ENCODE assay signal across 10 mouse cellular contexts in genomic region chr15:64446411-64447072, GRCm38 (mm10).
DNase-seq lines count a peak whose midpoint lies in the region; ATAC-seq and TF ChIP-seq lines count a peak whose summit lies in the region.
"Had no signal": no experiment of that assay in that cellular context is flagged by ENCODE, and none has a peak within 500 bp of the region (broad histone marks: within the 10 kb centered on the region; RNA-seq: fewer than 3 reads in every experiment).

No protein-coding gene starts in this region.

- intact Hi-C loops in left cerebral cortex, postnatal 10 days (cut with DNase I), result no loop called here

- no peak overlapping the region for H3K4me2 ChIP-seq in forebrain, embryonic 13.5 days
- H3K4me2 ChIP-seq in neural tube, embryonic 14.5 days (ENCODE audit: low read depth, low read length), result no peak overlapping the region
- no peak overlapping the region for H3K4me2 ChIP-seq in stomach, postnatal 0 days (replicated peaks; ENCODE audit: low read depth)

- no peak for TF ChIP-seq EP300 in stomach, postnatal 0 days (optimal IDR thresholded peaks at IDR 0.05)

- peaks cover 40% of the 10 kb centered on the region for H3K4me1 ChIP-seq in forebrain, embryonic 13.5 days
- H3K4me1 ChIP-seq in forebrain, embryonic 10.5 days, result no peaks in the 10 kb centered on the region
- no peaks in the 10 kb centered on the region for H3K4me1 ChIP-seq in neural tube, embryonic 14.5 days (ENCODE audit: control insufficient read depth, insufficient read depth, low read length)
- no peaks in the 10 kb centered on the region for H3K4me1 ChIP-seq in stomach, postnatal 0 days (replicated peaks; ENCODE audit: control insufficient read depth, insufficient read depth)

- no peak for DNase-seq in forebrain, embryonic 10.5 days (ENCODE audit: extremely low spot score, low spot score)
- no peak for DNase-seq in neural tube, embryonic 10.5 days (ENCODE audit: extremely low spot score, low spot score)
- peak; percentile 18 to 32 for DNase-seq in left cerebral cortex, postnatal 10 days (ENCODE audit: extremely low spot score in 1 of 2, low spot score in 2 of 2)
- no peak for DNase-seq in stomach, postnatal 0 days (ENCODE audit: low spot score)
- no peak for DNase-seq in ovary, postnatal 14 days (ENCODE audit: low spot score)
- no peak for DNase-seq in lung, postnatal 25 days (ENCODE audit: low spot score)
- DNase-seq: cerebellum, adult 8-10 months; liver had no signal

- no peak overlapping the region for H3K27ac ChIP-seq in forebrain, embryonic 13.5 days
- no peak overlapping the region for H3K27ac ChIP-seq in forebrain, embryonic 10.5 days
- H3K27ac ChIP-seq in neural tube, embryonic 14.5 days (ENCODE audit: low read depth, low read length), result no peak overlapping the region
- no peak overlapping the region for H3K27ac ChIP-seq in stomach, postnatal 0 days (replicated peaks)

- H3K9me3 ChIP-seq in forebrain, embryonic 13.5 days (replicated peaks), result no peaks in the 10 kb centered on the region
- no peaks in the 10 kb centered on the region for H3K9me3 ChIP-seq in forebrain, embryonic 10.5 days
- no peaks in the 10 kb centered on the region for H3K9me3 ChIP-seq in neural tube, embryonic 14.5 days (ENCODE audit: control insufficient read depth, low read length)
- no peaks in the 10 kb centered on the region for H3K9me3 ChIP-seq in stomach, postnatal 0 days (ENCODE audit: control insufficient read depth, low read length)

- no peaks in the 10 kb centered on the region for H3K36me3 ChIP-seq in forebrain, embryonic 13.5 days (ENCODE audit: poor library complexity, severe bottlenecking)
- H3K36me3 ChIP-seq in forebrain, embryonic 10.5 days (replicated peaks), result no peaks in the 10 kb centered on the region
- no peaks in the 10 kb centered on the region for H3K36me3 ChIP-seq in neural tube, embryonic 14.5 days (ENCODE audit: control insufficient read depth, insufficient read depth, low read length)
- H3K36me3 ChIP-seq in stomach, postnatal 0 days (ENCODE audit: control insufficient read depth, insufficient read depth, low read length), result no peaks in the 10 kb centered on the region

- H3K27me3 ChIP-seq in forebrain, embryonic 13.5 days, result no peaks in the 10 kb centered on the region
- no peaks in the 10 kb centered on the region for H3K27me3 ChIP-seq in forebrain, embryonic 10.5 days (ENCODE audit: poor library complexity, severe bottlenecking)
- no peaks in the 10 kb centered on the region for H3K27me3 ChIP-seq in neural tube, embryonic 14.5 days (ENCODE audit: control insufficient read depth, insufficient read depth, low read length)
- H3K27me3 ChIP-seq in stomach, postnatal 0 days (ENCODE audit: control insufficient read depth, insufficient read depth, low read length), result no peaks in the 10 kb centered on the region

- H3K4me3 ChIP-seq in forebrain, embryonic 13.5 days, result no peak overlapping the region
- no peak overlapping the region for H3K4me3 ChIP-seq in forebrain, embryonic 10.5 days
- no peak overlapping the region for H3K4me3 ChIP-seq in neural tube, embryonic 14.5 days (ENCODE audit: low read depth, low read length)
- no peak overlapping the region for H3K4me3 ChIP-seq in stomach, postnatal 0 days (ENCODE audit: low read depth, low read length)

- 55% methylated on average over 9 of the region's 9 CpGs for WGBS in forebrain, embryonic 13.5 days
- WGBS in forebrain, embryonic 10.5 days, result 83% methylated on average over 9 of the region's 9 CpGs
- 62% methylated on average over 9 of the region's 9 CpGs for WGBS in neural tube, embryonic 14.5 days
- 80% methylated on average over 9 of the region's 9 CpGs for WGBS in stomach, postnatal 0 days

- no peak overlapping the region for H3K9ac ChIP-seq in forebrain, embryonic 13.5 days
- no peak overlapping the region for H3K9ac ChIP-seq in neural tube, embryonic 14.5 days (replicated peaks; ENCODE audit: low read depth, low read length)
- no peak overlapping the region for H3K9ac ChIP-seq in stomach, postnatal 0 days (ENCODE audit: low read length)

- TF ChIP-seq CTCF in stomach, postnatal 0 days (IDR thresholded peaks at IDR 0.05; ENCODE audit: low read depth), result no peak

- ATAC-seq in forebrain, embryonic 13.5 days, result peak; percentile 72
- ATAC-seq in neural tube, embryonic 14.5 days (ENCODE audit: low read depth), result peak; percentile 86; the same call in 1 of the 2 replicates
- ATAC-seq in stomach, postnatal 0 days (ENCODE audit: low FRiP score, low TSS enrichment), result no peak

Comparison
In these comparisons a context has a peak if more than half of its experiments do, and no peak if none do; other contexts are left out.
1. DNase-seq: peak in left cerebral cortex, postnatal 10 days (2 of 2); none in forebrain, embryonic 10.5 days (single experiment), neural tube, embryonic 10.5 days (single experiment), stomach, postnatal 0 days (single experiment), ovary, postnatal 14 days (single experiment) and lung, postnatal 25 days (single experiment).